Comparison of ENCODE assay signal across 15 mouse cellular contexts in the genomic region with DNA sequence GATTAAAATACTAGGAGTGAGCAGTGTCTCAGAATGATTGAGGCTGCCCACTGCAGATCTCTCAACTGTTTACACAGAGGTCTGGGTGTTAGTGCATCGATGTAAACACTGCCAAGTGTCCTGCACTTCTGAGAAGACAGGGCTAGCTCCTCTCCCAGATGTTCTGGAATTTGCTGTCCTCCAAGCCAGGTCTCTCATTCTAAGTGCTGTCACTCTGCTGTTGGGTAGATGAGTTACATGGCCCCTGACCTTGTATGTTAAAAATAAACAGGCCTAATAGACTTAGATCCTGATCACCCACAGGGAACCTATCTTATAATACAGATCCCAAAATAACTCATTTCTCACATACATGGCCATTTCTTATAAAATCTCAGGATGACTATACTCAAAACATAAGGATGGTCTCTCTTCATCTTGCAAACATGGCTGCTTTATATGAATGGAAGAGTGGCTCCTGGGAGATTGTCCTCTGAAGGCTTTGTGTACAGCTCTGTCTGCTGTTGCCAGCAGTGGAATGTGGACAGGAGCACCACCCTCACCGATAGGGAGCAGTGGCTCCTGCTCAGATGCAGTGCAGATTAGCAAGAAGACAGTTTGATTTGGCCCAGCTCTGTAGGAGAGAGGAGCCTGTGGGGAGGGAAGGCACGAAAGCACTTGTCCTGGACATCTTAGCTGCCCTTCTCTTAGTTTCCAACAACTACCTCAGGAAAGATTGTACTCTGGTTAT.
A peak's percentile ranks its signal among the peaks of the same experiment; 100 is the strongest.
DNase-seq lines count a peak whose midpoint lies in the region; ATAC-seq and TF ChIP-seq lines count a peak whose summit lies in the region.
"Had no signal": no experiment of that assay in that cellular context is flagged by ENCODE, and none has a peak within 500 bp of the region (broad histone marks: within the 10 kb centered on the region; RNA-seq: fewer than 3 reads in every experiment).

No protein-coding gene starts in this region.

- no peaks in the 10 kb centered on the region for H3K27me3 ChIP-seq in intestine, embryonic 15.5 days (replicated peaks)
- no peaks in the 10 kb centered on the region for H3K27me3 ChIP-seq in kidney, embryonic 16.5 days (ENCODE audit: insufficient read depth, low read length)
- no peaks in the 10 kb centered on the region for H3K27me3 ChIP-seq in myocyte (ENCODE audit: control insufficient read depth, insufficient read depth, insufficient read length)
- H3K27me3 ChIP-seq: CH12.LX; hindbrain, embryonic 12.5 days; limb, embryonic 13.5 days; Patski had no signal

- no peaks in the 10 kb centered on the region for H3K9me3 ChIP-seq in intestine, embryonic 15.5 days
- H3K9me3 ChIP-seq in kidney, embryonic 16.5 days (ENCODE audit: low read length), result no peaks in the 10 kb centered on the region
- H3K9me3 ChIP-seq: hindbrain, embryonic 12.5 days; limb, embryonic 13.5 days had no signal

- peak; percentile 74 to 82 for DNase-seq in kidney, adult 8-10 months
- no peak for DNase-seq in kidney, adult 18-20 months
- no peak for DNase-seq in cerebellum, adult 18-20 months
- no peak for DNase-seq in left cerebral cortex, postnatal 25 days (ENCODE audit: low spot score in 2 of 2)
- DNase-seq in adrenal gland, postnatal 36 days, result no peak
- DNase-seq: adrenal gland, adult 8-10 months; layer of hippocampus, adult 9-11 months had no signal

- H3K27ac ChIP-seq in intestine, embryonic 15.5 days, result peak overlapping the region; percentile 1; the same call in 1 of the 2 replicates
- peak overlapping the region; percentile 82 for H3K27ac ChIP-seq in kidney, embryonic 16.5 days (ENCODE audit: low read length)
- H3K27ac ChIP-seq: hindbrain, embryonic 12.5 days; limb, embryonic 13.5 days had no signal

- H3K79me2 ChIP-seq in myocyte (ENCODE audit: control insufficient read depth, insufficient read depth), result peaks cover 39% of the 10 kb centered on the region

- 17% methylated on average over 3 of the region's 3 CpGs for WGBS in intestine, embryonic 15.5 days
- WGBS in kidney, embryonic 16.5 days, result 56% methylated on average over 3 of the region's 3 CpGs

- no peak overlapping the region for H3K9ac ChIP-seq in intestine, embryonic 15.5 days
- H3K9ac ChIP-seq in kidney, embryonic 16.5 days (replicated peaks; ENCODE audit: low read length), result no peak overlapping the region
- H3K9ac ChIP-seq: hindbrain, embryonic 12.5 days; limb, embryonic 13.5 days had no signal

- TF ChIP-seq POLR2A in myocyte (IDR thresholded peaks at IDR 0.05; ENCODE audit: insufficient read length, low read depth), result no peak

- no peak for ATAC-seq in intestine, embryonic 15.5 days
- ATAC-seq in kidney, embryonic 16.5 days (ENCODE audit: low FRiP score, low TSS enrichment), result peak; percentile 70
- ATAC-seq: Patski had no signal

- peaks cover 43% of the 10 kb centered on the region for H3K4me1 ChIP-seq in intestine, embryonic 15.5 days (replicated peaks)
- peaks cover 56% of the 10 kb centered on the region for H3K4me1 ChIP-seq in kidney, embryonic 16.5 days (ENCODE audit: insufficient read depth, low read length)

- H3K36me3 ChIP-seq in intestine, embryonic 15.5 days, result no peaks in the 10 kb centered on the region
- peaks cover 17% of the 10 kb centered on the region; the same call in 1 of the 2 replicates for H3K36me3 ChIP-seq in kidney, embryonic 16.5 days (ENCODE audit: insufficient read depth, low read length)
- no peaks in the 10 kb centered on the region for H3K36me3 ChIP-seq in myocyte (ENCODE audit: control insufficient read depth, insufficient read depth)

- intact Hi-C loops in left cerebral cortex, postnatal 25 days (cut with DNase I), result no loop called here

- no peak overlapping the region; the same call in 1 of the 2 replicates for H3K4me2 ChIP-seq in intestine, embryonic 15.5 days (replicated peaks)
- H3K4me2 ChIP-seq in kidney, embryonic 16.5 days (replicated peaks; ENCODE audit: low read depth, low read length), result no peak overlapping the region
- peak overlapping the region; percentile 14 for H3K4me2 ChIP-seq in myocyte (ENCODE audit: low read depth)
- H3K4me2 ChIP-seq: hindbrain, embryonic 12.5 days; limb, embryonic 13.5 days; midbrain, embryonic 11.5 days had no signal

- no peak overlapping the region for H3ac ChIP-seq in myocyte (ENCODE audit: control insufficient read depth, insufficient read length)

- H3K4me3 ChIP-seq in intestine, embryonic 15.5 days (replicated peaks), result no peak overlapping the region
- no peak overlapping the region for H3K4me3 ChIP-seq in kidney, embryonic 16.5 days (ENCODE audit: low read length)
- H3K4me3 ChIP-seq in myocyte, result no peak overlapping the region
- H3K4me3 ChIP-seq: hindbrain, embryonic 12.5 days; limb, embryonic 13.5 days had no signal

TF ChIP-seq in myocyte, 11 proteins besides CTCF, POLR2A, EP300 and RAD21:
- no peak for TF ChIP-seq TCF3 (IDR thresholded peaks at IDR 0.05; ENCODE audit: insufficient read length, low read depth)
- no peak for TF ChIP-seq MAX (IDR thresholded peaks at IDR 0.05; ENCODE audit: low read depth)
- TF ChIP-seq USF1 (IDR thresholded peaks at IDR 0.05; ENCODE audit: low read depth), result no peak
- TF ChIP-seq REST (IDR thresholded peaks at IDR 0.05; ENCODE audit: insufficient read depth, insufficient read length), result no peak
- no peak for TF ChIP-seq CEBPB (IDR thresholded peaks at IDR 0.05; ENCODE audit: insufficient read depth, poor library complexity, severe bottlenecking)
- no peak for TF ChIP-seq SRF (IDR thresholded peaks at IDR 0.05; ENCODE audit: control insufficient read depth, insufficient read length, low read depth)

Comparison
In these comparisons a context has a peak if more than half of its experiments do, and no peak if none do; other contexts are left out.
1. DNase-seq: peak in kidney, adult 8-10 months (2 of 2); none in kidney, adult 18-20 months (single experiment), cerebellum, adult 18-20 months (0 of 2), left cerebral cortex, postnatal 25 days (0 of 2) and adrenal gland, postnatal 36 days (0 of 2).